Mouse (Mus musculus) neural tube, embryonic 13.5 days (tissue): Measurements from ENCODE around the gene Dnm2. TPM values are rescaled to one million over a fixed set of nuclear protein-coding genes. Genes with fewer than 3 reads are reported as not detected.

Source experiments
- microRNA-seq: library from miRNA; unstranded; fragments of <30 nt; microRNA quantifications from one replicate; pipeline ENCODE4, GENCODE M21; 2016
- polyA plus RNA-seq: library from polyadenylated mRNA; unstranded; fragments of >200 nt; fragmentation: Nextera tagmentation; extraction: Ambion mirVana; gene quantifications from 2 replicates; pipeline ENCODE4 v1.2.1, GENCODE M21; 2015

The Dnm2 gene
- polyA plus RNA-seq, 1 experiment from 2014 or later, result 65.0 TPM

Small RNA genes lying within 50 kb of the gene (microRNA-seq; reads per million reads assigned to microRNA genes)
- gene Mir199a-1, result 0.44 reads per million

Other genes with a start within 250 kb of the Dnm2 start
- 60.9 and 64.4 TPM in 2 replicates for gene Keap1, start 185.5 kb upstream of the Dnm2 start, polyA plus RNA-seq
- 3.0 and 3.8 TPM in 2 replicates for gene S1pr5, start 176.5 kb upstream of the Dnm2 start, polyA plus RNA-seq
- 55.3 and 56.1 TPM in 2 replicates for gene Atg4d, start 159.6 kb upstream of the Dnm2 start, polyA plus RNA-seq
- gene Kri1, start 136.9 kb upstream of the Dnm2 start, polyA plus RNA-seq, result 11.1 and 15.1 TPM in 2 replicates
- gene Cdkn2d, start 133.5 kb upstream of the Dnm2 start, polyA plus RNA-seq, result 95.5 and 114 TPM in 2 replicates
- 0.89 and 1.1 TPM in 2 replicates for gene Ap1m2, start 112.6 kb upstream of the Dnm2 start, polyA plus RNA-seq
- gene Slc44a2, start 104.2 kb upstream of the Dnm2 start, polyA plus RNA-seq, result 70.1 and 73.1 TPM in 2 replicates
- 226 and 229 TPM in 2 replicates for gene Ilf3, start 57.0 kb upstream of the Dnm2 start, polyA plus RNA-seq
- gene Qtrt1, start 13.1 kb upstream of the Dnm2 start, polyA plus RNA-seq, result 49.1 and 50.4 TPM in 2 replicates
- 52.8 and 53.9 TPM in 2 replicates for gene Tmed1, start 85.3 kb downstream of the Dnm2 start, polyA plus RNA-seq
- gene AB124611, start 101.3 kb downstream of the Dnm2 start, polyA plus RNA-seq, result 2.9 and 4.2 TPM in 2 replicates
- 43.8 and 45.8 TPM in 2 replicates for gene Carm1, start 122.0 kb downstream of the Dnm2 start, polyA plus RNA-seq
- gene Timm29, start 167.8 kb downstream of the Dnm2 start, polyA plus RNA-seq, result 54.6 and 58.4 TPM in 2 replicates
- gene Yipf2, start 167.9 kb downstream of the Dnm2 start, polyA plus RNA-seq, result 22.7 and 23.5 TPM in 2 replicates
- 149 and 160 TPM in 2 replicates for gene Smarca4, start 191.3 kb downstream of the Dnm2 start, polyA plus RNA-seq